Mouse (Mus musculus) T-helper 17 cell (primary cell): ENCODE results near the gene Ndrg4.

Experiments
- in situ Hi-C, 2 experiments: fragments of 300-600 bp; cut with MboI, MseI; formaldehyde crosslinking; loops; 1 replicate in 1 of 2; 2 replicates in 1 of 2; pipeline ENCODE4 v1.15.1; 2025; ENCODE audit warnings: high pct_unique_total_duplicates in 2 of 2

Ndrg4 gene

GRCm38 (mm10) chr8:95714837-95715413 lies 38.1 kb downstream of the Ndrg4 start:
- in situ Hi-C loops: no loop called here

GRCm38 (mm10) chr8:95715676-95716531 lies 39.1 kb downstream of the Ndrg4 start, which contains the start of gene Setd6:
TSS of gene Setd6 (plus strand) at chr8:95715881.
- in situ Hi-C loops: no loop called here

- in situ Hi-C loops: no loop called here
Measured at GRCm38 (mm10) chr8:95716546-95717335, 40.0 kb downstream of the Ndrg4 start.

GRCm38 (mm10) chr8:95727625-95728024 lies 50.8 kb downstream of the Ndrg4 start:
- in situ Hi-C loops: loop anchor here in 1 of 2 experiments (25.0 kb wide), 1 partner anchor 265 kb away; no protein-coding TSS in a partner anchor

- in situ Hi-C loops: loop anchor here (10.0 to 25.0 kb wide), 2 partner anchors 274 to 276 kb away; no protein-coding TSS in a partner anchor
Measured at GRCm38 (mm10) chr8:95738596-95738995, 61.8 kb downstream of the Ndrg4 start.

GRCm38 (mm10) chr8:95741732-95742131 lies 65.0 kb downstream of the Ndrg4 start:
- in situ Hi-C loops: loop anchor here (5.0 to 25.0 kb wide), 2 partner anchors 36 to 279 kb away; no protein-coding TSS in a partner anchor

GRCm38 (mm10) chr8:95748028-95748427 lies 71.2 kb downstream of the Ndrg4 start:
- in situ Hi-C loops: loop anchor here in 1 of 2 experiments (25.0 kb wide), 1 partner anchor 286 kb away; no protein-coding TSS in a partner anchor

GRCm38 (mm10) chr8:95751924-95752323 lies 75.1 kb downstream of the Ndrg4 start:
- in situ Hi-C loops: no loop called here

GRCm38 (mm10) chr8:95760323-95760722 lies 83.5 kb downstream of the Ndrg4 start:
- in situ Hi-C loops: no loop called here

GRCm38 (mm10) chr8:95764133-95764532 lies 87.4 kb downstream of the Ndrg4 start:
- in situ Hi-C loops: no loop called here
